Mouse (Mus musculus): ENCODE results near the gene Aurkb. TPM values are rescaled to one million over a fixed set of nuclear protein-coding genes. Genes with fewer than 3 reads are reported as not detected.
A peak's percentile ranks its signal among the peaks of the same experiment; 100 is the strongest.
"Not testable (repeated sequence)": the region's sequence is repeated elsewhere in the genome, so short reads cannot be mapped to it uniquely, and the experiment has no call there.

Aurkb gene
- polyA plus RNA-seq, 1 experiment = 28.2 TPM

DNA sequence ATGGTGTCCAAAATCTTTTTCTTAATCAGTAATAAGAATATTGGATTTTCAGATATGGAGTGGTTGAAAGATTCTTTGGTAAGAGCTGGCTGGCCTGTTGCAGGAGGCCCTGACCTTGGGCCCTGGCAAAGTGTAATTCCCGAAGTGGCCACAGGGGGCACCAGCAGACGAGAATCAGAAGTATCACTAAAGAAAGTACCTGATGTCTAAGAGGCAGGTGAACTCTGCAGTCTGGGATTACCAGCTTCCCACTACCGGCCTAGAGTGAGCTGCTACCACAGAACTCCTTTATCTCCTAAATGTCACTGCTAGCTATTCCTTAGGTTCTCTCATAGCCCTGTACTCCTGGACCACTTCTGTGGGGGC lies 46.9 kb downstream of the Aurkb start:
- Histone ChIP-seq H3K27me3 (ENCODE audit: control insufficient read depth, insufficient read depth, insufficient read length) (no peaks in the 10 kb centered on the region), H3K79me2 (ENCODE audit: control insufficient read depth, insufficient read depth) (peaks cover 26% of the 10 kb centered on the region), H3K4me2 (ENCODE audit: low read depth) (no peak overlapping the region), H3ac (ENCODE audit: control insufficient read depth, insufficient read length) (no peak overlapping the region), H3K4me3 (no peak overlapping the region), H3K36me3 (ENCODE audit: control insufficient read depth, insufficient read depth) (peaks cover 20% of the 10 kb centered on the region)
- no peak for TF ChIP-seq MAX (IDR thresholded peaks at IDR 0.05; ENCODE audit: low read depth)
- TF ChIP-seq TCF12 (IDR thresholded peaks at IDR 0.05; ENCODE audit: insufficient read depth, poor library complexity, severe bottlenecking) = no peak
- no peak for TF ChIP-seq USF1 (IDR thresholded peaks at IDR 0.05; ENCODE audit: low read depth)
- TF ChIP-seq TCF3 (IDR thresholded peaks at IDR 0.05; ENCODE audit: insufficient read length, low read depth) = no peak
- no peak for TF ChIP-seq REST (IDR thresholded peaks at IDR 0.05; ENCODE audit: insufficient read depth, insufficient read length)
- TF ChIP-seq MYOG (IDR thresholded peaks at IDR 0.05; ENCODE audit: control insufficient read depth in 1 of 3, insufficient read depth in 1 of 3, insufficient read length in 2 of 3, low read depth in 2 of 3) = no peak
- no peak for TF ChIP-seq CEBPB (IDR thresholded peaks at IDR 0.05; ENCODE audit: insufficient read depth, poor library complexity, severe bottlenecking)
- no peak for TF ChIP-seq E2F4 (IDR thresholded peaks at IDR 0.05; ENCODE audit: insufficient read depth)
- no peak for TF ChIP-seq MYOD1 (IDR thresholded peaks at IDR 0.05; ENCODE audit: control insufficient read depth in 1 of 3, insufficient read length in 2 of 3, low read depth in 2 of 3)
- TF ChIP-seq POLR2A (IDR thresholded peaks at IDR 0.05; ENCODE audit: insufficient read length, low read depth) = no peak
- no peak for TF ChIP-seq SRF (IDR thresholded peaks at IDR 0.05; ENCODE audit: control insufficient read depth, insufficient read length, low read depth)
- TF ChIP-seq POLR2AphosphoS2 (IDR thresholded peaks at IDR 0.05; ENCODE audit: insufficient read length, low read depth) = no peak

DNA sequence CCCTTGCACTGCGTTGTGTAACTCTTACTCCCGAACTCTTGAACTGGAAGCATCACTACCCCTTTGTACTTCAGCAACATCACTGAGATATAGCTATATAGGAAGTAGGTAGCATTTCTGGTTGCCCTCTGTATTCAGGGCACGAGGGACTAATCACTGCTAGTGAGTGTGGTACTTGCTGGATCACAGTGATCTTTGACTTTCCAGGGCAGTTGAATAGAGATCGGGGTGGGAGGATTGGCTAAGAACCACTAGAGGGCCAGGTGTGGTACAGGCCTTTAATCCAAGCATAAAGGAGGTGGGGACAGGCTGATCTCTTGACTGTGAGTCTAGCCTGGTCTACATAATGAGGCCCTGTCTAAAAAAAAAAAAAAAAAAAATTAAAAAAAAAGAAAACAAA lies 47.4 kb downstream of the Aurkb start:
- peaks cover 20% of the 10 kb centered on the region for H3K36me3 ChIP-seq (ENCODE audit: control insufficient read depth, insufficient read depth)
- no peak overlapping the region for H3ac ChIP-seq (ENCODE audit: control insufficient read depth, insufficient read length)
- TF ChIP-seq MYOG (IDR thresholded peaks at IDR 0.05; ENCODE audit: control insufficient read depth in 1 of 3, insufficient read depth in 1 of 3, insufficient read length in 2 of 3, low read depth in 2 of 3) (no peak), CEBPB (IDR thresholded peaks at IDR 0.05; ENCODE audit: insufficient read depth, poor library complexity, severe bottlenecking) (no peak), MYOD1 (IDR thresholded peaks at IDR 0.05; ENCODE audit: control insufficient read depth in 1 of 3, insufficient read length in 2 of 3, low read depth in 2 of 3) (no peak), POLR2AphosphoS2 (IDR thresholded peaks at IDR 0.05; ENCODE audit: insufficient read length, low read depth) (no peak), TCF12 (IDR thresholded peaks at IDR 0.05; ENCODE audit: insufficient read depth, poor library complexity, severe bottlenecking) (no peak), E2F4 (IDR thresholded peaks at IDR 0.05; ENCODE audit: insufficient read depth) (no peak), REST (IDR thresholded peaks at IDR 0.05; ENCODE audit: insufficient read depth, insufficient read length) (no peak)
- H3K4me3 ChIP-seq = no peak overlapping the region
- H3K27me3 ChIP-seq (ENCODE audit: control insufficient read depth, insufficient read depth, insufficient read length) = no peaks in the 10 kb centered on the region
- no peak overlapping the region for H3K4me2 ChIP-seq (ENCODE audit: low read depth)
- peaks cover 25% of the 10 kb centered on the region for H3K79me2 ChIP-seq (ENCODE audit: control insufficient read depth, insufficient read depth)

DNA sequence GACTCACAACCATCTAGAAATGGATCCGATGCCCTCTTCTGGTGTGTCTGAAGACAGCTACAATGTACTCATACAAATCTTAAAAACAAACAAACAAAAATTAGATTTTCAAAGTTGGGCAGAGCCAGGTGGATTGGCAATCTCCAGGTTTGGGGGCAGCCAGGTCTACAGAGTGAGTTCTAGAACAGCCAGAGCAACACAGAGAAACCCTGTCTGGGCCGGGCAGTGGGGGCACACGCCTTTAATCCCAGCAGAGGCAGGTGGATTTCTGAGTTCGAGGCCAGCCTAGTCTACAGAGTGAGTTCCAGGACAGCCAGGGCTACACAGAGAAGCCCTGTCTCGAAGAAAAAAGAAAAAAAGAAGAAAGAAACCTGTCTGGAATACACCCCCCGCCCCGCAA lies 48.4 kb downstream of the Aurkb start:
- Histone ChIP-seq H3K4me2 (ENCODE audit: low read depth) (peak overlapping the region; percentile 81), H3K36me3 (ENCODE audit: control insufficient read depth, insufficient read depth) (peaks cover 20% of the 10 kb centered on the region), H3K79me2 (ENCODE audit: control insufficient read depth, insufficient read depth) (peaks cover 16% of the 10 kb centered on the region)
- not testable (repeated sequence) for H3K27me3 ChIP-seq (ENCODE audit: control insufficient read depth, insufficient read depth, insufficient read length); H3K4me3 ChIP-seq; H3ac ChIP-seq (ENCODE audit: control insufficient read depth, insufficient read length)

DNA sequence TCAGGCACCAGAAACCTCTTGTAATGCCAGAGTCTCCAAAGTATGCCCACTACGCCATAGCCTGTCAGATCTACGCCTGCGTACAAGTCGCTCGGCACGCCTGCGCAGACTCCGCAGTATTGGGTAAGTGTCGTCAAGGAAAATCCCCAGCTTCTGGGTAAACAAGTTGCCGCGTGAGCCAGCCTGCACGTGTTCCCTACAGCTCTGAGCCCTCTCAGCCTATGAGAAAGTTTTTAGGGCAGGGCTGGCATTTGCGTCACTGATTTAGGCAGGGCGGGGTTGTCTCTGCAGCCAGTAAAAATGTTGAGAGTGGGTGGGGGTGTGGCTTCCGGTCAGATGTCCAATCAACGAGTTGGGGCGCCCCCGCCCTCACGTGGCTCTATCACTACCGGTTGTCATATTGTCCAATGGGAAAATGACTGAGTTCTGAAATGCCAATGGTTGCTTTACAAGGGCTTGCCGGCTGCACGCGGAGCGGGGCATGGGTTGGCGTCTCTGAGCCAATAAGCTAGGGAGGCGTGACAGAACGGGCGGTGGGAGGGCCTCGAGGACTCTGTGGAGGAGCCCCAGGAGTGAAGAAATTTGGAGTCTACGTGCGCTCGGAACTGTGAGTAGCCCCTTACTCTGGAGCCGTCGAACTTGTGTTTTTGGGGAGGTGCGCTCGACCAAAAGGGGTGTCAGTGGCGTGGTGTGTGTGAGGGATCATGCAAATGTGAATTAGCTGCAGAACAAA lies 49.4 kb downstream of the Aurkb start, which contains the start of gene Per1:
Per1 (plus strand) TSS at position 521 of the 733 bp plus-strand sequence.
- TF ChIP-seq POLR2A (IDR thresholded peaks at IDR 0.05; ENCODE audit: insufficient read length, low read depth) = peak; percentile 63
- TF ChIP-seq POLR2AphosphoS2 (IDR thresholded peaks at IDR 0.05; ENCODE audit: insufficient read length, low read depth) = peak; percentile 83
- TF ChIP-seq MAX (IDR thresholded peaks at IDR 0.05; ENCODE audit: low read depth) = peak; percentile 98
- no peak for TF ChIP-seq TCF12 (IDR thresholded peaks at IDR 0.05; ENCODE audit: insufficient read depth, poor library complexity, severe bottlenecking)
- no peak for TF ChIP-seq REST (IDR thresholded peaks at IDR 0.05; ENCODE audit: insufficient read depth, insufficient read length)
- no peak for TF ChIP-seq CEBPB (IDR thresholded peaks at IDR 0.05; ENCODE audit: insufficient read depth, poor library complexity, severe bottlenecking)
- TF ChIP-seq MYOD1 (IDR thresholded peaks at IDR 0.05; ENCODE audit: control insufficient read depth in 1 of 3, insufficient read length in 2 of 3, low read depth in 2 of 3) = no peak
- no peak for TF ChIP-seq TCF3 (IDR thresholded peaks at IDR 0.05; ENCODE audit: insufficient read length, low read depth)
- TF ChIP-seq SRF (IDR thresholded peaks at IDR 0.05; ENCODE audit: control insufficient read depth, insufficient read length, low read depth) = peak; percentile 53
- TF ChIP-seq MYOG (IDR thresholded peaks at IDR 0.05; ENCODE audit: control insufficient read depth in 1 of 3, insufficient read depth in 1 of 3, insufficient read length in 2 of 3, low read depth in 2 of 3) = no peak
- TF ChIP-seq E2F4 (IDR thresholded peaks at IDR 0.05; ENCODE audit: insufficient read depth) = no peak
- peak; percentile 57 for TF ChIP-seq USF1 (IDR thresholded peaks at IDR 0.05; ENCODE audit: low read depth)
- peak within 1 kb of the TSS; percentile 90 for H3K4me2 ChIP-seq (ENCODE audit: low read depth)
- peaks cover 20% of the 10 kb centered on the region for H3K36me3 ChIP-seq (ENCODE audit: control insufficient read depth, insufficient read depth)
- H3ac ChIP-seq (ENCODE audit: control insufficient read depth, insufficient read length) = no peak within 1 kb of the TSS
- H3K27me3 ChIP-seq (ENCODE audit: control insufficient read depth, insufficient read depth, insufficient read length) = no peaks in the 10 kb centered on the region
- peak within 1 kb of the TSS; percentile 36 for H3K4me3 ChIP-seq
- peaks cover 6% of the 10 kb centered on the region for H3K79me2 ChIP-seq (ENCODE audit: control insufficient read depth, insufficient read depth)

Data from myocyte (in vitro differentiated cells).